Mouse (Mus musculus) c-Kit-positive CD71-negative TER-119-negative erythroid progenitor cells, embryonic 14.5 days (primary cell): ENCODE data around the gene Ryr3.

Experiments used
- DNase-seq: peaks from one replicate; pipeline ENCODE4 v3.0.0-alpha.2; 2013; ENCODE audit warnings: low read depth

Ryr3 gene

DNA sequence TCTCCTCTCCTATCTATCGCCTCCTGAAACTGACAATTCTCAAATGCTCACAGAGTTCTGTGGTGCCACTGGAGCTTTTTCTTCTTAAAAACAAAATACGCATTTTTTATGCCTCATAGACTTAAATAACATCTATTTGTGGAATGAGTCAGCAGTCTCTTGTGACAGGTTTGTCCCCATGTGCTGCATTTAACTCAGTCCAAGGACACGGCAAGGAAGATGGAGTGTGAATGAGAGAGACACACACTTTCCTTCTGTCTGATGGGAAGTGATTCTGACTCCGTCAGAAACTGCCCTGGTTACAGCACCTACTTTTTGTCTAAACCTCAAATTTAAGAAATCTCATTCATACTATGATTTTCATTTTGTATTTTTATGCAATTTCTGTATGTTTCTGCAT lies 306.3 kb downstream of the Ryr3 start:
- DNase-seq = no peak

DNA sequence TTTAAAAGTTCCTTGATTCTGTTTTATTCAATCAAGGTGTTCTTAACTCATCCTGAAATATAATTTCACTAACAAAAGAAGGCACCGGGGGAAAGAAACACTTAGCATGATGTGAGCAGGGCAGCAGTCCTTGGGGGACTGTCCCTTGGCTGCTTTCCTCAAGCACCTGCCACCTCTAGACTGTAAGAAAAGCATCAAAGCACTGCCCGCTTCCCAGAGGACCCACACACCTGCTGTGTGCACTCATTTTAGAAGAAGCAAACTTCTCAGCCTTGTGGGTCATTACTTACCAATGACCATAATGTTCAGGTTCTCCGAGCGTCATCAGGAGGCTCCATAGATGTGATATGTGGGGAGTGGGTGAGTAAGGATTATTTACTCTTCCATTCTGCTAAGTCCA lies 307.8 kb downstream of the Ryr3 start:
- DNase-seq = no peak

DNA sequence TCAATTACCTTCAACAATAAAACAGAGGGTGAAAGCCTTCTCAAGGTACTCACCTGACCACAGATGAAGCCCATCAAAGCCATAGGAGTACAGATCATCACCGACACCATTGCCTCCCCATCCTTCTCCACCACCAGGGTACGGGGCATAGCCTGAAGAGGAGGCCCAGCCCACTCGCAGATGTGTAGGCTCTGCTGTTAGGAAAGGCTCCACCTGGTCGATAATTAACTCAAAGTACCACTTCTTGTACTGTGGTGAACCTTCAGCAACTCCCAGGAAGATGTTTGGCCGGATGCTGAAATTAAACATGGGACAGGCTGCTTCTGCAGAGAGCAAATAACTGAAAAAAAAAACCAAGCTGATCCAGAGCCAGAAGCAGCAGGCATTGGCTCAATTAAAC lies 316.1 kb downstream of the Ryr3 start:
- no peak for DNase-seq

DNA sequence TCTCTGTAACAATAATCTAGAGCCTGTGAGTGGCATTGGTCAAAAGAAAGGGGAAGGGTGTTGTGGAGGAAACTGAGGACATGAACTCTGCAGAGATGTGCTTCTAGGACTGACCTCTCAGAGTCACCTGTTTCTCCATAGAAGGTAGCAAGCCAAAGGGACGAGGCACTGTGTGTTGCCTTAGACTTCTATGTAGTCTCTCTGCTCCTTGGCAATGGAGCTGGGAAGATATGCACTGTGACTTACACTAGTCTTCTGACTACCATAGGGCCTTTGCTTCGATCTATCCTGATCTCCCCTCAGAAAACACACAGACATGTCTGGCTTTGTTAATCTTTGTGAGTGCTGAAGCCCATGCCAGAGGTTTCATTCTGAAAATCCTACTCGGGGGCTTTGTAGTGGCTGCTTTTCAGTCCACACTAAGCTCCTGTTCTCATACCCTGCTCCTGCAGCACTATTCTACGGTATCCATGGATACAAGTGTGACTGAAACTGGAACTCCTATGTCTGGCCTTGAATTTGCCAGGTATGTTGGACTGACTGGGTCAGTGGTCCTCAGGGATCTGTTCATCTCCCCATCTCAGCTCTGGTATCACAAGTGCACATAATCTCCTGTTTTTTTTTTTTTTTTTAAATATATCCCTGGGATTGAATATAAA lies 332.3 kb downstream of the Ryr3 start:
- DNase-seq = no peak

DNA sequence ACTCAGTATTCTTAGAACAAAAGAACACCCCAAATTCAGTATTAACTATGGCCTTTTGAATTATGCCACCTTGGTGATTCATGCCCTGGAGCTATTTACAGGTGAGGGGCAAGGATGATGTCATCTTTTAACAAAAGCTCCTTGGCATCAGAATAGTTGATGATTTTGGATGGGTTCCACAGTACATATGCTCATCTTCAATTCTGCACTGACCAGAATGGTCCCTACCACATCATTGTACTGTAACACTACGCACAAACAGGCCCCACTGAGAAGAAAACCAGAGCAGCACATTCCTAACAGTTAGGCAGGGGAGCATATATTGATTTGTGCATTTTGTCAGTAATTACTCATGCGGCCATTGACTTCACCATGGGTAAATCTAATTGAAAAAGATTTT lies 335.1 kb downstream of the Ryr3 start:
- DNase-seq = no peak

DNA sequence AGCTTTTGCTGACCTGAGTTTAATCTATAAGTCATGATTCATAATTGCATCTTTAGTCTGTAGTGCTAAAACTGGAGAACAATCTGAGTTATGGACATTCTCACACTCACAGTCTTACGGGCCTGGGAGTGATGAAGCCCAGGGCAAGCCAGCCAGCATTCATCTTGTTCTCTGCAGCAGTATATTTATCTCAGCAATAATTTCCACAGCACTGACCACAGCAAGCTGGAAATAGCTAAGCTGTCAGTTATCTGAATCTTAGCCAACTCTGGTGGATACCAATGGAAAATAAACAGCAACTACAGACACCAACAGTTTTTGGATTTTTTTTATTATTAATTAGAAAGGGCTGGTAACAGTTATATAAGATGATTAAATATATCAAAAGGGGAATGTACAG lies 335.5 kb downstream of the Ryr3 start:
- no peak for DNase-seq

DNA sequence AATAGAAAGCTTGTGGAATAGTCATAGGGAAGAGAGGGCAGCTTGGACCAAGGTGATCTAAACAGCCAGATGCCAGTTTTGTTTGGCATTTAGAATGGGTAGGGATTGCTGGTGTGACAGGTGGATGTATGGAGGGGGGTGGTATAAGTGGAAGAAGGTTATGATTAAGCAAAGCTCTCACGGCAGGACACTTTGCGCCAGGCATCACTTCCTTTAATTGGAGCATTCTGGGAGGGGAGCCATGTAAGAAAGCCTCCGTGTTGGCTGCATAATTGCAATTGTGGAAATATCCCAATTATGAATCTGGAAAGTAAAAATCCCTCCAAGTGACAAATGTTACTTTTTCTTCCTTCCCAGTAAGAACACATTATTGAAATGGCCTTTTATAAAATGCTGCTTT lies 339.5 kb downstream of the Ryr3 start:
- no peak for DNase-seq

DNA sequence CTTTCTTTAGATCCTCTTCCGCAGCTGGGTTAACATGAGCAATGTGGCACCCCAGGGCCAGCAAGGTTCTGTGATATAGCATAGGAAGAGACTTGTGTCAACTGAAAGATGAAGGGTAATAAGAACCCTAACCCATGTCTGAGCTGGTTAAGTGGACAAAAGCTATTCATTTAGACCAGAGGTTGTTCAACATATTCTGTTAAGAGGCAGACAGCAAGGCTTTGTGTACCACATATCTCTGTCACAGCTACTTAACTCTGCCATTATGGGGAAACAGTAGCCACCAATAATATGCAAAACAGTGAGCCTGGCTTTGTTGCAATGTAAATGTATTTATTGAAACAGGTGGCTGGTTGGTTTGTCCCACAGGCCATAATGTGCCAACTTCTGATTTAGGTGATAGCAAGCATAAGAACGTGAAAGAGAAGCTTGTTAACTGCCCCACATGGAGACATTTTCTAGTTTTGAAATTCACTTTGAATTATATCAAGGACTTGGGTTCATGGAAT lies 350.8 kb downstream of the Ryr3 start:
- DNase-seq = no peak

DNA sequence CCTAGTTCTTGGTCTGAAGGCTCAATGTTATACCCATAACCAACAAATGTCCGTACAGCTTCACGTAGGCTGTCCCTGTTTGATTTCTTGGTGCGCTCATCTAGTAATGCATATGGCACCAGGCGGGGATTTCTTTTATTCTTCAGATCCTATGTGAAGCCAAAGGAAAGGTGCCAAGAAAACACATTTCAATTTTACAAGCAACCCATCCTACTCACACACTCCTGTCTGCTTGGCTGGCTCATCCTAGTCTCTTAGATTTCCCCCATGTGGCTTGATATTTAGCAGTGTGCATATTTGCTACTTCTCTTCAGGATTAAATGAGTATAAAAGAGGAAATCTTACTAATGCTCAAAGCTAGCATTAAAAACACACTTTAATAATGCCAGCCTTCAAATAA lies 355.1 kb downstream of the Ryr3 start:
- DNase-seq = no peak

DNA sequence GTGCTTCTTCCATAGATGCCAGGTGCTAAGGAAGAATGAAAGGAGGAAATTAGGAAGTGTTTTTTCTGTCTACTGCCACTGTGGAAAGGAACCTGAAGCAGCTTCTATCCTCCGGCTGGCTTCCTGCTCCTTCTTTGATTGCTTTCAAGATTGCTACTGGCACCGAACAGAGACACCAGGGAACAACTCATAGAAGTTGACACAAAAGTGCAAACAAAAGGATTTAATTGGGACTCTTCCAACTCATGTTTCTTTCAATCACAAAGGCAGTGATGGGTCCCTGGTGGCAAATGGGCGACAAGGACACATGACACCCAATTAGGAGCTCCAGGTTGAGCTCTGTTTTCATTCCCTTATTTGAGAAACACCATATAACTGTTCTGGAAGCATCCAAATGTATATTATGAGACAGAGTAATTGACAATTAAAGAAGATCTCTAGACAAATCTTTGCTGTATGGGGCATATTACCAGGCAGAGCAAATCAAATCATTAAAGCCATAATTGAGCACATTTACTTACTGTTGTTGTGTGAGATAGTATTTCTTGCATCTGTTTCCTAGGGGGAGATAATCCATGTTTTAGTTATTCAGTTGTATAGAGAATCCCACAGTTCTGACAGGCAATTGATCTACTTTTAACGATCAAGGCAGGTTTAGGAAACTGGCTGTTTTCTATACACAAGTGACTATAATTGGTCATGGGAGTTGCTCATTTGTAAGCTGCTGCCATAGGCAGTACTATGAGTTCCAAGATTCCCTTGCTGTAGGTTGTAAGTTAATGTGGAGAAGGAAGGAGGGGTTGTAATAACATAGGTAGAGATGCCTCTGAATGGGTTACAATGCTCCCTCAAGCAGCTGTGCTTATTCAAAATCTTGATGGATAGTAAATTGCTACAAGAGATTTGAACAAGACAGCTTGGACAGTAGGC lies 371.0 kb downstream of the Ryr3 start:
- no peak for DNase-seq

DNA sequence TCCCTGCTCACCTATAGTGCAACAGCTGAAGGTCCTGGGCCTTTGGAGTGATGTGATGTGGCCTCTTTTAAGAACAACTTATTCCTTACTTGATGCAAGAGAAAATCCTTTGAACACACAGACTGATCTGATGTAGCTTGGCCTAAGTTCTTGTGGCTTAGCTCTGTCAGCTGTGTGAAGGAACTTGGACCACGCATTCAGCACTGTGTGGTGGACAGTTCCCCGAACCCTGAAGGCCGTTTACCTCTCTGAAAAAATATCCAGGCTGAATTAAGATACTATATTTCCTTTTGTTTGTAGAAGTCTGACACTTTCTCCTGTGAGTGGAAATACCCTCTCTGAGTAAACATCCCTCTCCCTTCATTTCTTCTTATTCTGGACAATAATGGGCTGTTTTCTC lies 374.0 kb downstream of the Ryr3 start:
- peak; percentile 1 for DNase-seq

DNA sequence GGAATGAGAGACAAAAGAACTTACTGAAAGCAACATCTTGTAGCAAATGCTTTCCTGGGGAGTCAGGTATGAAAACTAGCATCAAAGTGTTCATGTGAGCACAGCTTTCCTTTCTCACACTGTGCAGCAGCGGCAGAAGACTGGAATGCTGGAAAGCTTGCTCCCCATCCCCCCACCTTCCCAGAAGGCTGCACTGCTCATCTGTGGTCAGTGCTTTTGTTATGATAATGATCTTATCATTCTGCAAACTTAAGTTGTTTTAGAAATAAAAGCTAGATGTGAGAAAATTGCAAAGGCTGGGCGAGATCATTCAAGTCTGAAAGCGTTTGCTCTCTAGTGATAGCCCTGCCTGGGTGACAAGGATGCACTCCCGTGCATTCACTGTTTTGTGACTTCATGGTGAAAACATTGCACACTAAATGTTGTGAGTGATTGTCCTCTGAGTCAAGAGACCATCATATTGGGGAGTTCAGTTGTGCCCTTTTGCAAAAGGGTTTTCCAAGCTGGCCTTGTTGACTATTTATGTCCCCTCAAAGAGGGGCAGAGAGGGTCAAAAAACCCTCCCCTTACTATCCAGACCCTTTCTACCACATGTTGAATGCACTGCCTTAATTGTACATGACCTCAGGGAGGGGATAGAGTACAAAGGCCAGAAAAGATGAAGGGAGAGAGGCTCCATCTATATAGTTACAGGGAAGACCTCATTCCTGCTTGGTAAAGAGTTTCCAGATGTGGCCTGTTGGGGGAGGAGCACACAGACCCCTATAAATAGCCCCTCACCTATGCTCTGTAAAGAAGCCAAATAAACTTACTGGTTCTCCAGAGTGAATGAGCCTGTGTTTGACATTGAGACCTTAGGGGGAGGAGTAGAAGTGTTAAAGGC lies 385.2 kb downstream of the Ryr3 start:
- DNase-seq = no peak

DNA sequence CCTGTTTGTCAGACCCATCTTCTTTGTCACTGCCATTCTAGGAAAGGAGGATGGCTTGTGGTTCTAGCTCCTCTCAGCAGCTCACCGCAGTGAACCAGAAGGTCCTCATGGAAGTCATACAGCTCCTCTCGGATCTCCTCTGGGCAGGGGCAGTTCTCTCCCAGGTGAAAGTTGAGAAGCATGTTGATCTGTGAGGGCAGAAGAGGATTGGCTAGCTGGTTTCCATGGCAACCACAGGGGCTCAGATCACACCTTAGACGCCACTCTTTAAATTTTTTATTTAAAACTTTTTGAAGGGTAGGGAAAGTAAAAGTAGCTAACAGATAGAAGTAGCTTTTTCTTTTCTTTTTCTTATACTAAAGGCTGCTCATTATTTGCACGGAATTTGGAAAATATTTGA lies 390.3 kb downstream of the Ryr3 start:
- DNase-seq = no peak

DNA sequence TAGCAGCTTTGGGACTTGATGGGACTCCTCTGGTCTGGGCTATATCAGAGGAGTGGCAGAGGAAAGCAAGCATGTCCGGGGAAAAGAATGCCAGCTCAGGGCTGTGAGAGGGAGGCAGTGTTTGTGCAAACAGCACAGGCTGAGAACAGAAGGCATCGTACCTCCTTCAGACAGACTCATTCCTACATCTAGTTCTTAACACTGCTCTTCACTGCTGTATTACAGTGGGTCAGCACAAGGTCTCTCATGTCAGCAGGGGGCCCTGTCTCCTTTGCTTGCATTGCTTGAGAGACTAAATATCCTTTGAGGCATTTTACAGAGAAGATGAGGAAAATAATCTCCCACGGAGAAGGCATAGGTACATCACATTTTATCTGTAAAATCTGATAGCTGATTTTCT lies 394.2 kb downstream of the Ryr3 start:
- DNase-seq = no peak

DNA sequence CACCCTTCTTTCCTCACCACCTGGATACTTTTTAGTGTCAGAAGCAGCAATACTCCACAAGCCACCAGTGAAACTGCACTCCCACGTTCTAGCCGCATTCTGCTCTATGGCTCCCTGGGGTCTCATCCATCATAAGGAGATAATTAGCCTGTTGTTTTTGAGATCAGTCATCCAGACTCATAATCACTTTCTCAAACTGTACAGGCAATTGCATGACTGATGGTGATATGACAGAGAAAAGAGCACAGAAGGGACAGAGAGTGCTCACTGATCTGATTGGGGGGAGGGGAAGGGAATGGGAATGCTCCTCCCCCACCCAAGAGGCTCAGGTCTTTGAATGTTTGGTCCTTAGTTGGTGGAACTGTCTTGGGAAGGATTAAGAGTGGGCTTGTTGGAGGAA lies 397.8 kb downstream of the Ryr3 start:
- DNase-seq = no peak

DNA sequence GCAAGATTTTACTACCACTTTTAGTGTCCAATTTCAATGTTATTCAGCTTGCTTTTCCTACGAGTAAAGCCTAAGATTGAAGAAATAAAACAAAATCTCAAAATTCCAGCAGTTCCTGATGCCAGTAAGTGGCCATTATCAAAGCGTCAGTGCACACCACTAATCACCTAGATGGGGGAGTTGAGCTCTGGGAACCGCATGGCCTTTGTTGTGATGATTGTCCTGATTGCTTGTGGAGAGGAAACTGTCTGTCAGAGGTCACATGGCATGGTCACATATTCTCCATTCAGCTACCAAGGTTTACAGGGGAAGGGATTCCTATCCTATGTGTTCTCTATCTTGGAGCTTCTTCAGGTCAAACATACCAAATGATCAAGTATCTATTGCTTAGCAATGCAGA lies 399.9 kb downstream of the Ryr3 start:
- no peak for DNase-seq

DNA sequence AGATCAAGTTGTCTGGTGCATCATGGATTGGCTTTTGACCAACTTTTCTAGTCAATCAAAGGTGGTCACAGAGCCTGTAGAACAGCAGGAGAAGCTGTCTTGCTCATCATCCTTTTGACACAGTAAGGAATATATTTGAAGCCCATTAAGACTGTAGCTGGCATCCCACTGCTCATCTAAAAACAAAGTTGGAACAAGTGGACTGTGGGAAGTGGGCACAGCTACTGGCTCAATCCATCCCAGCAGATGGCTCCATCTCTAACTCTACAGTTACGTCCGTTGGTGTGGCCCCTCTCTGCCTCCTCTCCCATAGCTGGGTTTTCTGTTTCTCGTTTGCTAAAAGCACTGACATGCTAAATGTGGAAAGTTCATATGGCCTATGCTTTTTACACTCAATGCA lies 400.9 kb downstream of the Ryr3 start:
- DNase-seq = no peak

DNA sequence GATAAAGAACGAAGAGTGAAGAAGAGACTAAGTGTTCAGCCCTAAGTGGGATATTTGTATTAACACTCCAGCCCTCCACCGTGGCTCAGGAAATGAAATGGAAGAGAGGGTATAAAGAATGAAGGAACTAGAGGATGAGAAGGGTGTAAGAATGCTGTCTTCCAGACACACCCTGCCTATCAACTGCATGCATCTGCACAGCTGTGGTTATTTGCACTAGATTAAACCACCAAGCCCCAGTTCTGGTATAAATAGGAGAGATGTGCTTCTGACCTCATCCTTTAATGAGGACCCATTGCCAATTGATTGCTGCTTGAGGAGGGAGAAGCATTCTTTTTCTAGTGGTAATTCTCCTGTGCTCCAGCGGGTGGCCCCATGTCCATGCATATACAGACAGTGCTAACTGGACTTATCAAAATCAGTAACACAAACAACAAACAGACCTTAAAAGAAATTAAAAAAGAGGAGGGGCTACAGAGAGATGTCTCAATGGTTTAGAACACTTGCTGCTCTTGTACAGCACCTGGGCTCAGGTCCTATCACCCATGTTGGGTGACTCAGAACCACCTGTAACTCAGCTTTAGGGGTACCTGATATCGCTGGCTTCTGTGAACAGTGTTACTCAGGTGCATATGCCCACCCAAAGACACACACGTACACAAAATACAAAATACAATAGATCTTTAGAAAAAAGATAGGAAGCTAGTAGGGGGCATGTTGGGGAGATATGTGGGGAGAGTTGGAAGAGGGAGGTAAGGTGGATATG lies 404.1 kb downstream of the Ryr3 start:
- no peak for DNase-seq

DNA sequence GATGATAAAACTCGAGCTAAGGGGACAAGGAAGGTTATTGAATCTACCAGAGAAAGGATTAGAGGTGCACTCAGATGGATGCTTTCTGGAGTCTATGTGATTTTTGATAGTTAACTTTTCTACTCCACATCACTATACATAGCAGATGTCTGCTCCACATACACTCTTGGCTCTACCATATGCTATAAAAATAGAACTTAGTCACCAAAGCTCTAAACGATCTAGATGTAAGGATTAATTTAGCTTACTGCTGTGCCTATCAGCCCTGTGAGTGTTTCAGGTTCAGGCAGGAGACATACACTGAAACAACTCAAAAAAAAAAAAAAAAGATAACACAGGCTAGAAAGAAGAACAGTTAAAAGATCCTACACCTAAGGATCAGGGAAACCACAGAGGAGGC lies 410.9 kb downstream of the Ryr3 start:
- DNase-seq = no peak

DNA sequence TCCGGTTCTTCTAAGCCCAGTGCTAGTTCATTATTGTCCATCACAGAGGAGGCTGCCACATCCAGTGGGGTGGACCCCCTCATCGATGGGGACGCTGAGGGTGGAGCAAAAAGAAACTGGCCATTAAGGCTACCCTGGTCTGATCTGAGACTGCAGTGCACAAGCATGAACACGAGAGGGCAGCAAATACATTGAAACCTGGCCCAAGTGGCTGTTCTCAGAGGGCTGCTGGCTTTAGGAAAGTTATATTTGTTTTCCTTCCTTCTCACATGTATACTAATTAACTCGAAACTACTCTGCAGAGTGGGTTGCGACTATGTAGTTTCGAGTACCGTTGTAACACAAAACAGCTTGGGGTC lies 416.9 kb downstream of the Ryr3 start:
- peak; percentile 22 for DNase-seq

DNA sequence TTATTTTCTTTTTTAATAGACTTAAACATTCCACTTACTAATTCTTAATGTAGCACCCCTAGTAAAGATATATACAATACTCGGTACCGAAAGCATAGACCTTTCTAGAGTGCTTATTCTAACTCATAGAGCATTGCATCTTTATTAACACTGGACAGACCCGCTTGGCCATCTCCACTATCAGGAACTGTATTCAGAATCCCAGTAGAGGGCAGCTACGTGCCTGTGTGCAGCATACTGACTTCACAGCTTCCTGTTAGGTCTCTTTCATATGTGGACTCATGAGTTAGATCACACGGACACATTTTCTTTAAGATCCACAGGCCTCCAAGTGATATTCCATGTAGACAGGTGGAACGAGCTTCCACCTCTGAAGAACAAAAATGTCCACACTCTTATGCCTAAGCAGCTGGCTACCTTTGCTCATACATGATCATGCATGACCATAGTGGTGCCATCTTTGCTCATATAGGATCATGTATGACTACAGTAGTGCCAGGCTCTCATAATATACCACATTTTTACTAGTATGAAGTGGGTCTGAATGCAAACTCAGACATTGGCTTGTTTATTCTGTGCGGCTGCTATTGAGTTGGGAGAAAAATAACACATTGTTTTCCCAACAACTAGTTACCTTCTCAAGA lies 417.4 kb downstream of the Ryr3 start:
- no peak for DNase-seq
